Mouse (Mus musculus) C2C12 (cell line): ENCODE measurements around the gene Tbr1. TPM values are rescaled to one million over a fixed set of nuclear protein-coding genes. Genes with fewer than 3 reads are reported as not detected.

Experiments used
- H3K27me3 ChIP-seq: one replicate; pipeline ENCODE4 v1.6.1; 2011; ENCODE audit not compliant: control insufficient read depth, insufficient read depth, insufficient read length
- H3K36me3 ChIP-seq: one replicate; pipeline ENCODE4 v1.6.1; 2011; ENCODE audit not compliant: control insufficient read depth, insufficient read depth
- H3K4me3 ChIP-seq: one replicate; pipeline ENCODE4 v1.5.1; 2011; ENCODE audit warnings: mild to moderate bottlenecking, control low read depth; ENCODE audit not compliant: poor library complexity, insufficient read depth, severe bottlenecking
- H3K79me2 ChIP-seq: one replicate; pipeline ENCODE4 v1.6.1; 2011; ENCODE audit not compliant: control insufficient read depth, insufficient read depth
- H3K79me3 ChIP-seq: one replicate; pipeline ENCODE4 v1.6.1; 2011; ENCODE audit warnings: low read depth, control low read depth
- H3ac ChIP-seq: one replicate; pipeline ENCODE3; 2011; ENCODE audit warnings: low read depth; ENCODE audit not compliant: control insufficient read depth, insufficient read length
- CEBPB ChIP-seq: IDR thresholded peaks from one replicate; pipeline ENCODE4 v1.6.1; 2011; ENCODE audit warnings: low read depth, mild to moderate bottlenecking, control low read depth, moderate library complexity
- CTCF ChIP-seq: IDR thresholded peaks from one replicate; pipeline ENCODE4 v1.5.1; 2011; ENCODE audit not compliant: control insufficient read depth, insufficient read depth, insufficient read length
- FOSL1 ChIP-seq: IDR thresholded peaks from one replicate; pipeline ENCODE4 v1.8.0; 2011; ENCODE audit warnings: mild to moderate bottlenecking, low read length; ENCODE audit not compliant: poor library complexity, insufficient read depth, severe bottlenecking
- MAX ChIP-seq: IDR thresholded peaks from one replicate; pipeline ENCODE4 v1.6.1; 2011; ENCODE audit warnings: mild to moderate bottlenecking, control low read depth
- MYOD1 ChIP-seq: IDR thresholded peaks from one replicate; pipeline ENCODE4 v1.6.1; 2011; ENCODE audit warnings: low read depth; ENCODE audit not compliant: control insufficient read depth, insufficient read length
- MYOG ChIP-seq: IDR thresholded peaks from one replicate; pipeline ENCODE4 v1.6.1; 2011; ENCODE audit not compliant: control insufficient read depth, insufficient read length; ENCODE audit errors: extremely low read depth
- USF1 ChIP-seq: IDR thresholded peaks from one replicate; pipeline ENCODE4 v1.6.1; 2011; ENCODE audit warnings: low read depth, mild to moderate bottlenecking, control low read depth, moderate library complexity
- polyA plus RNA-seq: library from polyadenylated mRNA; unstranded; fragments of >200 nt; fragmentation: generic; extraction: Trizol; gene quantifications from one replicate; pipeline ENCODE4 v1.2.1, GENCODE M21; 2012; ENCODE audit warnings: missing spikeins

Tbr1 gene
- polyA plus RNA-seq, 1 experiment: 0.01 TPM

DNA sequence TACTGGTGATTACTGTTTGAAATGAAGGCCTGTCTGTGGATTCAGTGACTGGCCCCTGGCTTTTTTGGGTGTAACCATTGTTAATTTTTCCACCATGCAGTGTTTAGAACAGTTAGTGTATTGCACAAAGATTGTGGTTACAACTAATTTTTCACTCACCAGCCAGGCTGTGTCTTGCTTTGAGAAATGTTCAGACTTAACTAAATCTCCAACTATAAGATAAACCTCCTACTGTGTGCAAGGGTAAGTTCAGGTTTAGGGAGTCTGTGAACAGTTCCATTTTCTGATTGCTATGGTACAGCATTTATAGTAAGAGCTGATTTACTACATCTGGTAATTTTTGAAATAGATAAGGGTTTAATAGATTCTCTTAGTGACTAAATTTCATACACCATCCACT lies 21.9 kb upstream of the Tbr1 start:
- Histone ChIP-seq H3K36me3 (peaks cover 79% of the 10 kb centered on the region), H3K79me3 (peaks cover 12% of the 10 kb centered on the region), H3K4me3 (no peak overlapping the region), H3ac (no peak overlapping the region), H3K79me2 (peaks cover 4% of the 10 kb centered on the region), H3K27me3 (no peaks in the 10 kb centered on the region)
- TF ChIP-seq USF1 (no peak), FOSL1 (no peak), CTCF (no peak), MYOG (no peak), MYOD1 (no peak), CEBPB (no peak), MAX (no peak)

DNA sequence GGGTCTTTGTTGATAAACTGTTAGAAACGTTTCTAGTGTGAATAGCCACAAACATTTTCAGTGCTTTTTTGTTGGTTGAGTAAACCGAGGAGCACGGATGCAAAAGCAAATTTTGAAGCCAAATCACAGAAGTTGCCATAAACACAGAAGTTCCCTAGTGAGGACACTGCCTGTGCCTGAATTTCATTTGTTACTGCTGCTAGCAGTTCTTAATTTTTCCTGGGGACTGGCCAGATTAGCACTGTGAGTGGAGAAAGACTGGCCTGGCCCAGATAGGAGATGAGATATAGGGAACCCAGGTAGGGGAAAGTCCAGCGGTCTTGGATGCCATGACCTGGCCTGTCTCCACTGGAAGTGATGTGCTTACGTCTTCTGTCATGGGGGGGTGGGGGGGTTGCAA lies 7.8 kb upstream of the Tbr1 start:
- Histone ChIP-seq H3K27me3 (no peaks in the 10 kb centered on the region), H3K36me3 (peaks cover 36% of the 10 kb centered on the region), H3K4me3 (no peak overlapping the region), H3K79me3 (peaks cover 3% of the 10 kb centered on the region), H3ac (no peak overlapping the region), H3K79me2 (no peaks in the 10 kb centered on the region)
- TF ChIP-seq FOSL1 (no peak), CTCF (no peak), USF1 (no peak), MAX (no peak), MYOG (no peak), MYOD1 (no peak), CEBPB (no peak)

DNA sequence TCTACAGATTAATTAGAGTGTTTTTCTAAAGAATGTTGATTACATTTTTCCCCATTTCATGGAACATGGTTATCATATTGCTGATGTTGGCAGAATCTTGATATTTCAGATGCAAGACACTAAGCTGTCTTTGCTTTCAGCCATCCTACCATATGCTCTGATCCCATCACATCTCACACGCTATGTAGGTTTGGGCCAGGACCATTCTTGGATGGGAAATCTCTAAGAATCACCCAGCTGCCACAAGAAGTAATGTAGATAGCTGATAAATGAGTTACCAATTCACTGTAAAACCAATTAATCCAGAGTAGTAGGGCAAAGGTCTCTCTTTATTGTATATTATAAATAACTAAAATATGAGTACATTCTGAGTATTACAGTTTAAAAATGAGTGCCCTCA lies 4.7 kb upstream of the Tbr1 start:
- H3K79me2 ChIP-seq: no peaks in the 10 kb centered on the region
- TF ChIP-seq FOSL1: no peak
- no peak for TF ChIP-seq USF1
- TF ChIP-seq MYOG: no peak
- TF ChIP-seq CEBPB: no peak
- TF ChIP-seq CTCF: no peak
- no peak for TF ChIP-seq MYOD1
- TF ChIP-seq MAX: no peak
- H3K4me3 ChIP-seq: no peak overlapping the region
- no peak overlapping the region for H3ac ChIP-seq
- H3K79me3 ChIP-seq: no peaks in the 10 kb centered on the region
- peaks cover 38% of the 10 kb centered on the region for H3K36me3 ChIP-seq
- no peaks in the 10 kb centered on the region for H3K27me3 ChIP-seq

DNA sequence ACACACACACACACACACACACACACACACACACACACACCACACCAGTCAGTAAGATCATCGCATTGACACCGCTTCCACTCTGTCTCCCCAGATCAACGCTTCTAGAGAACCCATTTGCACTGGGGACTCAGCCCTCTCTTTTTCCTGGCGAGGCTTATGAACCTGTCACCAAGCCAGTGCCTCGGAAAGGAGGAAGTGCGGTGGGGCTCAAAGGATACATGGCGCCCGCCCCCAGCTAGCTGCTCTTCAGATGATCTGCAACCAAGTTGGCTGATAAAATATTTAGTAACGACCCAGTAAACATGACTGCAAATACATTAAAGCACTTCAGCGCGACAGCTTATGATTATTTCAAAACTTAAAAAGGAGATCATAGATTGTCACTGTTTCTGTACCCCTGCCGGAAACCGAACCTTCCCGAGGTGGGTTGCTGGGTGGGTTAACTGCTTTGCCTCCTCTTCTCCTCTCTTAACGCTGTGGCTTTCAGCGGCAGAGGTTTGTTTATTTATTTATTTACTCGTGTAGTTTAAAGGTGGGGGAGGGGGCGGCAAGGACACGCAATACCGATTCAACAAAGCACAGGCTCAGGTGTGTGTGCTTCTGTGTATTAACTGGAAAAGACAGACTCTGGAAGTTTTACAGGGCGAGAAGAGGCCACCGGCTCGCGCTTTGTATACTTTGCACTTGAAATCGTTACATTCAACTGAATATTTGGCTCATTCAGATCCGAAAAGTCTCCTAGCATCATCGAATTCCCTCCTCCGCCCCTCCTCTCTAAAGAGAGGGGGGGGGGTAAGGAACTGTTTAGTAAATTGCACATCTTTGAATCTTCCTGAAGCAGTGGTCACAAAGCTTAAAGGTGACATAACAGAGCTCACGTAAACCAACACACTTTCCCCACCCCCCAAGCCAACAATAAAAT lies 975 bp downstream of the Tbr1 start:
- no peak overlapping the region for H3ac ChIP-seq
- no peak for TF ChIP-seq MAX
- TF ChIP-seq CEBPB: no peak
- no peak for TF ChIP-seq USF1
- no peak for TF ChIP-seq FOSL1
- no peak for TF ChIP-seq MYOG
- no peak for TF ChIP-seq CTCF
- no peak for TF ChIP-seq MYOD1
- H3K36me3 ChIP-seq: peaks cover 22% of the 10 kb centered on the region
- H3K27me3 ChIP-seq: no peaks in the 10 kb centered on the region
- no peaks in the 10 kb centered on the region for H3K79me2 ChIP-seq
- no peaks in the 10 kb centered on the region for H3K79me3 ChIP-seq
- no peak overlapping the region for H3K4me3 ChIP-seq

DNA sequence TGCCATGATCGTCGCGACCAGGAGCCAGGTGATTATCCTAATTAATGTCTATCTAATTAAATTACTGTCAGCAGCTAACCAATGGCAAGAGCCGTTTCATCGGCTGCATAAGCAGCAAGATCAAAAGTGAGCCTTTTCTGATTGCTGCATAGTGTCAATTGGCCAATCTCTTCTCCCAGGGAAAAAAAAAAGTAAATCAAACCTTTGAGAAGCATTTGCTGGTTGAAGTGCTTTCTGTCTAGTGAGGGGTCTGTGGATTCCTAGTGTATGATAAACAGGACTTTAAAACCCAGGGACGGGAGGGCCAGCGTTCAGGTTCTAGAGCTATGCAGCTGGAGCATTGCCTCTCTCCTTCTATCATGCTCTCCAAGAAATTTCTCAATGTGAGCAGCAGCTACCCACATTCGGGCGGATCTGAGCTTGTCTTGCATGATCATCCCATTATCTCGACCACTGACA lies 1.7 kb downstream of the Tbr1 start:
- Histone ChIP-seq H3ac (no peak overlapping the region), H3K79me3 (no peaks in the 10 kb centered on the region), H3K4me3 (no peak overlapping the region), H3K79me2 (no peaks in the 10 kb centered on the region), H3K36me3 (peaks cover 19% of the 10 kb centered on the region), H3K27me3 (no peaks in the 10 kb centered on the region)
- TF ChIP-seq MYOD1: no peak
- TF ChIP-seq FOSL1: no peak
- TF ChIP-seq MAX: no peak
- no peak for TF ChIP-seq CTCF
- no peak for TF ChIP-seq CEBPB
- TF ChIP-seq MYOG: no peak
- no peak for TF ChIP-seq USF1
